Mouse (Mus musculus) limb, embryonic 13.5 days (tissue): ENCODE results near the gene Selp. TPM values are rescaled to one million over a fixed set of nuclear protein-coding genes. Genes with fewer than 3 reads are reported as not detected.

Experiments
- ATAC-seq: fragments of 200-750 bp; cut with Nextera tagmentation; 2 replicates; pipeline ENCODE4 v1.8.0; 2017; ENCODE audit warnings: low read depth, moderate number of reproducible peaks, moderate TSS enrichment; ENCODE audit not compliant: low FRiP score
- H3K27ac ChIP-seq: fragments of 300-500 bp; sonication (generic); 2 replicates; pipeline ENCODE4 v1.5.1; 2015; ENCODE audit warnings: inconsistent platforms, mild to moderate bottlenecking, moderate library complexity
- H3K27me3 ChIP-seq: fragments of 300-500 bp; sonication (generic); 2 replicates; pipeline ENCODE4 v1.6.1; 2015; ENCODE audit warnings: mild to moderate bottlenecking, inconsistent platforms
- H3K36me3 ChIP-seq: fragments of 300-500 bp; sonication (generic); 2 replicates; pipeline ENCODE4 v1.6.1; 2015; ENCODE audit warnings: inconsistent platforms, mild to moderate bottlenecking, moderate library complexity
- H3K4me1 ChIP-seq: fragments of 300-500 bp; sonication (generic); 2 replicates; pipeline ENCODE4 v1.6.1; 2015; ENCODE audit warnings: inconsistent platforms
- H3K4me2 ChIP-seq: fragments of 300-500 bp; sonication (generic); replicated peaks from 2 replicates; pipeline ENCODE4 v1.6.1; 2015; ENCODE audit warnings: inconsistent platforms, mild to moderate bottlenecking, moderate library complexity
- H3K4me3 ChIP-seq: fragments of 300-500 bp; sonication (generic); 2 replicates; pipeline ENCODE4 v1.5.1; 2015; ENCODE audit warnings: moderate library complexity, mild to moderate bottlenecking, inconsistent platforms
- H3K9ac ChIP-seq: fragments of 300-500 bp; sonication (generic); 2 replicates; pipeline ENCODE4 v1.6.1; 2015; ENCODE audit warnings: mild to moderate bottlenecking, inconsistent platforms
- H3K9me3 ChIP-seq: fragments of 300-500 bp; sonication (generic); 2 replicates; pipeline ENCODE4 v1.6.1; 2016; ENCODE audit warnings: inconsistent platforms
- WGBS: fragments of 180-500 bp; shearing (Covaris S2); methylation state at CpG from one replicate; pipeline ENCODE4 v1.1.7; 2015; 5-methylcytosine and 5-hydroxymethylcytosine counted together
- polyA plus RNA-seq: library from polyadenylated mRNA; unstranded; fragments of >200 nt; fragmentation: Nextera tagmentation; extraction: Ambion mirVana; gene quantifications from 2 replicates; pipeline ENCODE4 v1.2.1, GENCODE M21; 2015

Selp gene
- polyA plus RNA-seq, 1 experiment from 2014 or later = not detected

DNA sequence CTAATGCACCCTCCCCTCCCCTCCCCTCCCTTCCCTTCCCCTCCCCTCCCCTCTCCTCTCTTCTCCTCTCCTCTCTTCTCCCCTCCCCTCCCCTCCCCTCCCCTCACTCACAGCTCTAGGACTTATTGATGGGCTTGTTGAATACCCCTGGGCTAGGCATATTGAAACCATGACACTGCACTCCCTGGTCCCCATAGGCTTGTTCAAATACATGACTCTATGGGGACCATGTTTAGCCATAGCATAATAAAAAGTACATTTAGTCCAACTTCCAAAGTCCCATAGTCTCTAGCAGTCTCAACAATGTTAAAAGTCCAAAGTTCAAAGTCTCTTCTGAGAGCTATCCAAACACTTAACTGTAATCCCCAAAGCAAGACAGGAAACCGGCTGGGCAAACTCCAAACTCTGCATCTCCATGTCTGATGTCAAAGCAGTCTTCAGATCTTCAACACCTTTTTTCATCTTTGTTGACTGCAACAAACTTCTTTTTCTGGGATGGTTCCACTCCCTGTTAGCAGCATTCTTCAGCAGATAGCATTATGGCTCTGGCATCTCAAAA lies 72.0 kb downstream of the Selp start:
- no peak overlapping the region for H3K9ac ChIP-seq
- H3K4me2 ChIP-seq = no peak overlapping the region
- ATAC-seq = no peak
- no peaks in the 10 kb centered on the region for H3K4me1 ChIP-seq
- no peak overlapping the region for H3K27ac ChIP-seq
- no peaks in the 10 kb centered on the region for H3K9me3 ChIP-seq
- 0 out of 2 replicates have a peak, but pooled peaks cover 4% of the 10 kb centered on the region for H3K27me3 ChIP-seq
- no peak overlapping the region for H3K4me3 ChIP-seq
- no peaks in the 10 kb centered on the region for H3K36me3 ChIP-seq
- WGBS = 91% methylated on average over 1 of the region's 1 CpGs

DNA sequence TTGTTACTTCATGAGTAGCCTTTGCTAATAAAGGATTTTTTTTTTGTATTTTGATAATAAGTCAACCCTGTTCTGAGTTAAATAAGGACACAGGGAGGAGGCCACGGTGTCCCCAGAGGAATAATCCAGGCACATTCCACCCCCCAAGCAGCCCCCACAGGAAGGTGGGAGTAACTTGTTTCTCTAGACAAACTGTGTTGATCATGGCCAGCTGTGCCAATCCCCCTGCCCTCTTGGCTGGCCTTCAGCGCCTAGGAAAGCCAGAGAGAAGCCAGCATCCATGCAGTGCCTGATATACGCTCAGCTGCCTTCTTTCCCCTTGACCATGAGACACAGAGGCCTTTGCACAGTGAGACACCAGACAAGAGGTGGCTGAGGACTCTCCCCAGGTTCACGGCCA lies 84.5 kb downstream of the Selp start:
- H3K4me3 ChIP-seq = no peak overlapping the region
- H3K9ac ChIP-seq = no peak overlapping the region
- H3K27ac ChIP-seq = no peak overlapping the region
- no peak for ATAC-seq
- WGBS = 94% methylated on average over 4 of the region's 4 CpGs
- H3K4me2 ChIP-seq = no peak overlapping the region
- H3K36me3 ChIP-seq = no peaks in the 10 kb centered on the region
- no peaks in the 10 kb centered on the region for H3K27me3 ChIP-seq
- H3K4me1 ChIP-seq = no peaks in the 10 kb centered on the region
- H3K9me3 ChIP-seq = no peaks in the 10 kb centered on the region; the same call in 1 of the 2 replicates

Other genes with a start within 250 kb of the Selp start
- gene Scyl3, start 186.2 kb upstream of the Selp start, polyA plus RNA-seq = 19.1 and 20.0 TPM in 2 replicates
- gene BC055324, start 120.5 kb upstream of the Selp start, polyA plus RNA-seq = 24.3 and 26.4 TPM in 2 replicates
- 9.3 and 10.2 TPM in 2 replicates for gene Mettl18, start 120.4 kb upstream of the Selp start, polyA plus RNA-seq
- gene Sele, start 67.0 kb upstream of the Selp start, polyA plus RNA-seq = 0.08 TPM in 2 replicates
- gene Sell, start 53.3 kb upstream of the Selp start, polyA plus RNA-seq = 0.32 TPM in 1 of 2 replicates, not detected in the other
- 0.09 and 0.24 TPM in 2 replicates for gene F5, start 36.6 kb downstream of the Selp start, polyA plus RNA-seq
- 7.7 and 8.6 TPM in 2 replicates for gene Slc19a2, start 133.8 kb downstream of the Selp start, polyA plus RNA-seq
- gene Ccdc181, start 160.3 kb downstream of the Selp start, polyA plus RNA-seq = 6.5 and 6.7 TPM in 2 replicates
- gene Nme7, start 188.9 kb downstream of the Selp start, polyA plus RNA-seq = 42.5 and 43.9 TPM in 2 replicates
- 31.2 and 32.6 TPM in 2 replicates for gene Blzf1, start 192.2 kb downstream of the Selp start, polyA plus RNA-seq